Mouse (Mus musculus) retina, adult 2 months (tissue): Measurements from ENCODE around the gene Siah3.

Source experiments
- DNase-seq: peaks from one replicate; pipeline ENCODE4 v3.0.0-alpha.2; 2012; ENCODE audit warnings: low read depth, low spot score

The Siah3 gene

GRCm38 (mm10) chr14:75519668-75520067, 63.9 kb downstream of the Siah3 start:
- no peak for DNase-seq

GRCm38 (mm10) chr14:75524648-75525047, 68.9 kb downstream of the Siah3 start:
- no peak for DNase-seq

DNA sequence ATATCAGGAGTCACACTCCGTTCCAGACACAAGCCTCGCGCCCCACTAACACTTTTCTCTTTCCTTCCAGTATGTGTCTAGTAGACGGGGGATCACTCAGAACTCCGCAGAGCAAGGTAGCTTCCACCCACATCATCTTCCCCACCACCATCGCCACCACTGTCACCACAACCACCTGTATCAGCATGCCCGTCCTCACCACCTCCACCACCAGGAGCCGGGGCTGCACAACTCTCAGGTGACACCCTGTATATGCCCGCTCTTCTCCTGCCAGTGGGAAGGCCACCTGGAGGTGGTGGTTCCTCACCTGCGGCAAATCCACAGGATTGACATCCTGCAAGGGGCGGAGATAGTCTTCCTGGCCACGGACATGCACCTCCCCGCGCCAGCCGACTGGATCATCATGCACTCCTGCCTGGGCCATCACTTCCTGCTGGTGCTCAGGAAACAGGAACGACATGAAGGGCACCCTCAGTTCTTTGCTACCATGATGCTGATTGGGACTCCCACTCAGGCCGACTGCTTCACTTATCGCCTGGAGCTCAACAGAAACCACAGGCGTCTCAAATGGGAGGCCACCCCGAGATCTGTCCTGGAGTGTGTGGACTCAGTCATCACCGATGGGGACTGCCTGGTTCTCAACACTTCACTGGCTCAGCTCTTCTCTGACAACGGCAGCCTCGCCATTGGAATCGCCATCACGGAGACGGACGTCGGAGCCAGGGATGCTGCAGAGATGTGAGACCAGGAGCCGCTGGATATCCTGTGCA, 69.8 kb downstream of the Siah3 start:
- DNase-seq: no peak

DNA sequence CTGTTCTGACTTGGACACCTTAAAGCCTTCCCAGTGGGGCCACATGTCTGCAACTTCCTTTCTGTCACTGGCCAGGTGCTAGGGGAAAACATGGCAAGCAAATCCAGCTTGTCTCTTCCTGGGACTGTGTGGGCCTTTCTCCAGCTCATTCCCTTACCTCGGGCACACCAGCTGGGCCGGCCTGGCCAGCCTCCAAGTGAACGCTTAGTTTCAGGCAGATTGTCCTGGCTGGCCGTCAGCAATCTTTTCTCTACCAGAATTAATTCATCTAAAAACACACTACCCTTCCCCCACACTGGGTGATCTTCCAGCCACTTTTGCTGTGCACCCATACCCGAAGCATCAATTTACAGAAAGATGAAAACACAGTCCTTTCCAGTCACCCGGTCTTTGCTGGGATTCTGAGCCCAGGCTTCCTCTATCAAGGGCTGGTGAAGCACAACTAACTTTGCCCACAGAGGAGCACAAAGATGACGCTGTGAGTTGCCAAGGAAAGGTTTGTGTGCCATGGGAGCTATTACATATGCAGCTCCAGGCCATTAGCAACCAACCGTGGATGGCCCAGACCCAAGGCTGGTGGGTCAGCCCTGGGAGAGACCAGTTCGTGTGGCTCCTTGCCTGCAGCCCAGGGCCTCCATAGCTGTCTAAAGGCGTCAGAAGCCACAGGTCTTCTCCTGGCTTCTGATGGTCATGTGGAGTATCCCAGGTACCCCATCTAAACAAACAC, 71.8 kb downstream of the Siah3 start:
- peak; percentile 36 for DNase-seq

DNA sequence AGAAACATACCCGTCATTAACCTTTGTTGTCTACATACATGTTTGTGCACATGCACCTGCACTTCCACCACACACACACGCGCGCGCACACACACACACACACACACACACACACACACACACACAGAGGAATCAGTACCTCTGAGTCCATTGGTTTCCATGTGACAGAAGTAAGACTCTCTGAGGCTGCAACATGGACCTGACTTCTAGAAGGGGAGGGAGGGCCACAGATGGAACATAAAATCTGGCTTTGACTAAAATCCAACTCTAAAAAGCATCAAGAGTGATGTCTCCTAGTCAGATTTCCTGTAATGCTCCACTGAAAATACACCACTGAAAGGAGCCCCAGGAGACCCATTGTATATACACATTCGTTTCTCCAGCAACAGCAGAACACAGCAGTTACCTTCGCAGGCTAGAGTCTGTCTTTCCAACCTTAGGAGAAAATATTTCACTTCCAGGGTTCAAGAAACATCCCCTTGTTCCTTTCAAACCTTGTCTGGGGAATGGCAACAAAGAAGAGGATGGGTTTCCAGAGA, 75.1 kb downstream of the Siah3 start:
- DNase-seq: no peak

GRCm38 (mm10) chr14:75539205-75539604, 83.4 kb downstream of the Siah3 start:
- DNase-seq: no peak

GRCm38 (mm10) chr14:75540216-75540995, 84.6 kb downstream of the Siah3 start:
- DNase-seq: no peak

DNA sequence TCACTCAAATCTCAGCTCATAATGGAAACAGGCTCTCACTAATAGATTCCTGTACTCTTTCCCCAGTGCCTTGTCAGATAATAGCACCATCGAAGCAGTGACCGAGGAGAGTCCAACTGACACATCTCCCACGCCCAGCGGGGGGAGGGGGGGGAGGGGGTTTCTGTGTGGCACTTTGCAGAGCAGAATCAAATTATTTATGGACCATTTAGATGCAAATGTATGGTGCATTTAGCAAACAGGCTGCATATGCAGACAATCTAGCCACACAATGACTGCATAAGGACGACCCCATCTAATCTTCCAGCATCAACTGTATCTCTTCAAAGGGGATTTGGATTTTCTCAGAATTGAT, 85.2 kb downstream of the Siah3 start:
- no peak for DNase-seq

GRCm38 (mm10) chr14:75541731-75542130, 85.9 kb downstream of the Siah3 start:
- DNase-seq: no peak

GRCm38 (mm10) chr14:75561577-75562331, 106.0 kb downstream of the Siah3 start:
- no peak for DNase-seq

DNA sequence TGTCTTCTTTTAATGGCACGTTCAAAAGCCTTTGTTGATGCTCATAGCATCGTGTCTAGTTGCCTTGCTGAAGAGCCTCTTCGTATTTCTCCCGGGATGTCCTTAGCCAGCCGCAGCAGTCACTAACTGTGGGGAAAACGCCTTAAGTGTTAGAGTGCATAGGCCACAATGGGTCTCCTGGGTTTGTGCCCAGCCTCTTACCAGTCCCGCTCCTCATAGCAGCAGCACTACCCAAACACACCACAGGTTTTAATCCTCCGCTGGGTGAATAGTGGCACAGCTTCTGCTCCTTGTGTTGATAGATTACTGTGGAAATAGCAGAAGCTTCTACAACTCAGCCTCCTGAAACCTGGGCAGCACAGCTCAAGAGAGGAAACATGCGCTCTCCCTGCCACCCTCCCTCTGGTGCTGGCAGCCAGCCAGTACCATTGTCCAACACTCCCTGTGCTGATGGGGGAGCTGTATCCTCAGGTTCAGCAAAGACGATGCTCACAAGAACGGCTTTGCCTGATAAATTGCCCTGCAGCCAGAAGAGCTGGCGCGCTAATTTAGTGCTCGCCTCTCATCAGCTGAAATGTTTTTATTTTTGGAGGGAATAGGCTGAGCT, 109.9 kb downstream of the Siah3 start:
- DNase-seq: no peak

- DNase-seq: no peak
These were observed 110.5 kb downstream of the Siah3 start for GRCm38 (mm10) chr14:75566303-75566702.

DNA sequence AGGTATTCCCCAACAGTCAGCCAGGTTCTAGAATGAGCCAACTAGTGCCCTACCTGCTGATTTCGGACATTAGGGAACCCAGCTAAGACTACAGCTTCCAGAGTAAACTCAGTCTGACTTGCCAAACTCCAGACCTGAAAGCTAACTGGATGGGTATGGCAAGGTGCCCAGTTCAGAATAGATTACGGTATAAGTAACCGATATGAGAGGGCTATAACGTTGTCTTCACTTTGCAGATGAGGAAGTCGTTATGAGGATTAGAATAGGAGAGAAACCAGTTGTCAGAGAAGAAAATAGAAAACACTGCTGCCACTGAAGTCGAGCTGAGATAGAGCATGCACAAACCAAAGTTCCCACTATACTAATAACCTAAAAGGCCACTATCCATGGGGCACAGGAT, 123.2 kb downstream of the Siah3 start:
- no peak for DNase-seq
